Mouse (Mus musculus) limb, embryonic 13.5 days (tissue): ENCODE data around the gene Ift46. TPM values are rescaled to one million over a fixed set of nuclear protein-coding genes. Genes with fewer than 3 reads are reported as not detected.

Source experiments
- ATAC-seq: fragments of 200-750 bp; cut with Nextera tagmentation; 2 replicates; pipeline ENCODE4 v1.8.0; 2017; ENCODE audit warnings: low read depth, moderate number of reproducible peaks, moderate TSS enrichment; ENCODE audit not compliant: low FRiP score
- H3K27ac ChIP-seq: fragments of 300-500 bp; sonication (generic); 2 replicates; pipeline ENCODE4 v1.5.1; 2015; ENCODE audit warnings: inconsistent platforms, mild to moderate bottlenecking, moderate library complexity
- H3K27me3 ChIP-seq: fragments of 300-500 bp; sonication (generic); 2 replicates; pipeline ENCODE4 v1.6.1; 2015; ENCODE audit warnings: mild to moderate bottlenecking, inconsistent platforms
- H3K36me3 ChIP-seq: fragments of 300-500 bp; sonication (generic); 2 replicates; pipeline ENCODE4 v1.6.1; 2015; ENCODE audit warnings: inconsistent platforms, mild to moderate bottlenecking, moderate library complexity
- H3K4me1 ChIP-seq: fragments of 300-500 bp; sonication (generic); 2 replicates; pipeline ENCODE4 v1.6.1; 2015; ENCODE audit warnings: inconsistent platforms
- H3K4me2 ChIP-seq: fragments of 300-500 bp; sonication (generic); replicated peaks from 2 replicates; pipeline ENCODE4 v1.6.1; 2015; ENCODE audit warnings: inconsistent platforms, mild to moderate bottlenecking, moderate library complexity
- H3K4me3 ChIP-seq: fragments of 300-500 bp; sonication (generic); 2 replicates; pipeline ENCODE4 v1.5.1; 2015; ENCODE audit warnings: moderate library complexity, mild to moderate bottlenecking, inconsistent platforms
- H3K9ac ChIP-seq: fragments of 300-500 bp; sonication (generic); 2 replicates; pipeline ENCODE4 v1.6.1; 2015; ENCODE audit warnings: mild to moderate bottlenecking, inconsistent platforms
- H3K9me3 ChIP-seq: fragments of 300-500 bp; sonication (generic); 2 replicates; pipeline ENCODE4 v1.6.1; 2016; ENCODE audit warnings: inconsistent platforms
- WGBS: fragments of 180-500 bp; shearing (Covaris S2); methylation state at CpG from one replicate; pipeline ENCODE4 v1.1.7; 2015; 5-methylcytosine and 5-hydroxymethylcytosine counted together
- polyA plus RNA-seq: library from polyadenylated mRNA; unstranded; fragments of >200 nt; fragmentation: Nextera tagmentation; extraction: Ambion mirVana; gene quantifications from 2 replicates; pipeline ENCODE4 v1.2.1, GENCODE M21; 2015

Gene Ift46
- polyA plus RNA-seq, 1 experiment from 2014 or later: 146 TPM

GRCm38 (mm10) chr9:44819920-44820827 lies 52.5 kb downstream of the Ift46 start:
- Histone ChIP-seq H3K27ac (no peak overlapping the region), H3K4me1 (no peaks in the 10 kb centered on the region), H3K27me3 (no peaks in the 10 kb centered on the region), H3K9me3 (no peaks in the 10 kb centered on the region), H3K9ac (no peak overlapping the region), H3K4me2 (no peak overlapping the region), H3K4me3 (no peak overlapping the region), H3K36me3 (peaks cover 99% of the 10 kb centered on the region)
- WGBS: 92% methylated on average over 15 of the region's 15 CpGs
- no peak for ATAC-seq

GRCm38 (mm10) chr9:44826660-44827059 lies 59.0 kb downstream of the Ift46 start:
- no peaks in the 10 kb centered on the region for H3K27me3 ChIP-seq

GRCm38 (mm10) chr9:44828944-44829343 lies 61.2 kb downstream of the Ift46 start:
- Histone ChIP-seq H3K4me3 (no peak overlapping the region), H3K9me3 (no peaks in the 10 kb centered on the region), H3K27me3 (no peaks in the 10 kb centered on the region), H3K4me2 (no peak overlapping the region), H3K36me3 (peaks cover 95% of the 10 kb centered on the region), H3K4me1 (no peaks in the 10 kb centered on the region), H3K9ac (no peak overlapping the region), H3K27ac (no peak overlapping the region)
- ATAC-seq: no peak
- WGBS: 95% methylated on average over 11 of the region's 11 CpGs

More at GRCm38 (mm10) chr9:44826660-44827059, 59.0 kb downstream of the Ift46 start:
- ATAC-seq: no peak
- H3K27ac ChIP-seq: no peak overlapping the region
- H3K4me2 ChIP-seq: no peak overlapping the region
- no peaks in the 10 kb centered on the region for H3K9me3 ChIP-seq
- 56% methylated on average over 7 of the region's 7 CpGs for WGBS
- no peak overlapping the region for H3K9ac ChIP-seq
- no peaks in the 10 kb centered on the region for H3K4me1 ChIP-seq
- peaks cover 95% of the 10 kb centered on the region for H3K36me3 ChIP-seq
- H3K4me3 ChIP-seq: no peak overlapping the region

- Histone ChIP-seq H3K4me2 (no peak overlapping the region), H3K27ac (no peak overlapping the region), H3K4me3 (no peak overlapping the region), H3K27me3 (no peaks in the 10 kb centered on the region), H3K9ac (no peak overlapping the region), H3K9me3 (no peaks in the 10 kb centered on the region), H3K36me3 (peaks cover 96% of the 10 kb centered on the region), H3K4me1 (no peaks in the 10 kb centered on the region)
- 80% methylated on average over 2 of the region's 2 CpGs for WGBS
- no peak for ATAC-seq
Measured at GRCm38 (mm10) chr9:44830506-44830905, 62.8 kb downstream of the Ift46 start.

GRCm38 (mm10) chr9:44832356-44832755 lies 64.6 kb downstream of the Ift46 start:
- no peak overlapping the region for H3K4me2 ChIP-seq
- no peaks in the 10 kb centered on the region for H3K9me3 ChIP-seq
- no peak overlapping the region for H3K4me3 ChIP-seq
- H3K27ac ChIP-seq: no peak overlapping the region
- WGBS: 81% methylated on average over 4 of the region's 4 CpGs
- ATAC-seq: no peak
- peaks cover 91% of the 10 kb centered on the region for H3K36me3 ChIP-seq
- H3K9ac ChIP-seq: no peak overlapping the region
- no peaks in the 10 kb centered on the region for H3K27me3 ChIP-seq
- H3K4me1 ChIP-seq: no peaks in the 10 kb centered on the region

- H3K9ac ChIP-seq: no peak overlapping the region
- no peak for ATAC-seq
- peaks cover 87% of the 10 kb centered on the region for H3K36me3 ChIP-seq
- H3K27ac ChIP-seq: no peak overlapping the region
- H3K4me1 ChIP-seq: no peaks in the 10 kb centered on the region
- H3K9me3 ChIP-seq: no peaks in the 10 kb centered on the region
- WGBS: 51% methylated on average over 7 of the region's 7 CpGs
- H3K27me3 ChIP-seq: no peaks in the 10 kb centered on the region
- no peak overlapping the region for H3K4me3 ChIP-seq
- H3K4me2 ChIP-seq: no peak overlapping the region
Measured at GRCm38 (mm10) chr9:44836439-44836838, 68.7 kb downstream of the Ift46 start.

- H3K4me3 ChIP-seq: no peak overlapping the region
- H3K4me2 ChIP-seq: no peak overlapping the region
- no peaks in the 10 kb centered on the region for H3K4me1 ChIP-seq
- peaks cover 86% of the 10 kb centered on the region for H3K36me3 ChIP-seq
- no peaks in the 10 kb centered on the region for H3K27me3 ChIP-seq
- H3K9me3 ChIP-seq: no peaks in the 10 kb centered on the region
- WGBS: 88% methylated on average over 10 of the region's 10 CpGs
- no peak overlapping the region for H3K9ac ChIP-seq
- H3K27ac ChIP-seq: no peak overlapping the region
- no peak for ATAC-seq
Measured at GRCm38 (mm10) chr9:44841241-44841640, 73.5 kb downstream of the Ift46 start.

Other genes with a start within 250 kb of the Ift46 start
- gene Cxcr5, start 206.0 kb upstream of the Ift46 start, polyA plus RNA-seq: 0.09 TPM in 1 of 2 replicates, not detected in the other
- gene Ddx6, start 163.0 kb upstream of the Ift46 start, polyA plus RNA-seq: 25.8 and 26.0 TPM in 2 replicates
- not detected in 2 replicates for gene Treh, start 94.7 kb upstream of the Ift46 start, polyA plus RNA-seq
- 45.3 and 46.1 TPM in 2 replicates for gene Phldb1, start 32.7 kb upstream of the Ift46 start, polyA plus RNA-seq
- 207 and 225 TPM in 2 replicates for gene Arcn1, start 63 bp upstream of the Ift46 start, polyA plus RNA-seq
- 4.9 and 5.1 TPM in 2 replicates for gene Tmem25, start 31.4 kb downstream of the Ift46 start, polyA plus RNA-seq
- gene Ttc36, start 35.2 kb downstream of the Ift46 start, polyA plus RNA-seq: 0.47 TPM in 1 of 2 replicates, not detected in the other
- 18.0 and 20.3 TPM in 2 replicates for gene Kmt2a, start 113.4 kb downstream of the Ift46 start, polyA plus RNA-seq
- gene Atp5l, start 152.8 kb downstream of the Ift46 start, polyA plus RNA-seq: 613 and 626 TPM in 2 replicates
- gene Ube4a, start 197.7 kb downstream of the Ift46 start, polyA plus RNA-seq: 27.0 and 27.3 TPM in 2 replicates
- 0.50 and 0.61 TPM in 2 replicates for gene Cd3g, start 212.5 kb downstream of the Ift46 start, polyA plus RNA-seq
- gene Cd3d, start 213.9 kb downstream of the Ift46 start, polyA plus RNA-seq: 0.15 TPM in 1 of 2 replicates, not detected in the other
- gene Cd3e, start 241.7 kb downstream of the Ift46 start, polyA plus RNA-seq: not detected in 2 replicates